In genomic region chr11:115975083-115975420, GRCm38 (mm10) we compare ENCODE assay signal across 8 mouse cellular contexts. TPM values are rescaled to one million over a fixed set of nuclear protein-coding genes. Genes with fewer than 3 reads are reported as not detected.
A peak's percentile ranks its signal among the peaks of the same experiment; 100 is the strongest.
DNase-seq lines count a peak whose midpoint lies in the region; ATAC-seq and TF ChIP-seq lines count a peak whose summit lies in the region.
"Had no signal": no experiment of that assay in that cellular context is flagged by ENCODE, and none has a peak within 500 bp of the region (broad histone marks: within the 10 kb centered on the region; RNA-seq: fewer than 3 reads in every experiment).

No protein-coding gene starts in this region.

- ATAC-seq in lung, embryonic 14.5 days (ENCODE audit: insufficient read depth) = no peak
- ATAC-seq in forebrain, embryonic 13.5 days = no peak
- ATAC-seq in limb, embryonic 12.5 days (ENCODE audit: insufficient number of reproducible peaks, insufficient read depth, low FRiP score, low TSS enrichment, low read depth) = no peak

- H3K4me1 ChIP-seq in lung, embryonic 14.5 days (ENCODE audit: insufficient read depth) = peaks cover 3% of the 10 kb centered on the region; the same call in 1 of the 2 replicates
- H3K4me1 ChIP-seq in forebrain, embryonic 13.5 days = peaks cover 12% of the 10 kb centered on the region
- peaks cover 8% of the 10 kb centered on the region for H3K4me1 ChIP-seq in limb, embryonic 12.5 days (replicated peaks)
- peaks cover 6% of the 10 kb centered on the region; the same call in 1 of the 2 replicates for H3K4me1 ChIP-seq in olfactory bulb, adult 2 months (ENCODE audit: control insufficient read depth, insufficient read depth, low read length)

- H3K27ac ChIP-seq in lung, embryonic 14.5 days (ENCODE audit: low read depth) = no peak overlapping the region
- H3K27ac ChIP-seq in forebrain, embryonic 13.5 days = no peak overlapping the region
- no peak overlapping the region for H3K27ac ChIP-seq in limb, embryonic 12.5 days
- H3K27ac ChIP-seq in olfactory bulb, adult 2 months (ENCODE audit: insufficient read depth, low read depth, low read length) = no peak overlapping the region

- 3% methylated on average over 18 of the region's 18 CpGs for WGBS in lung, embryonic 14.5 days
- WGBS in forebrain, embryonic 13.5 days = under 1% methylated on average over 18 of the region's 18 CpGs
- 2% methylated on average over 18 of the region's 18 CpGs for WGBS in limb, embryonic 12.5 days
- 5% methylated on average over 18 of the region's 18 CpGs for WGBS in olfactory bulb, adult 2 months

- TF ChIP-seq POLR2A in olfactory bulb, adult 2 months (IDR thresholded peaks at IDR 0.05; ENCODE audit: insufficient read depth, low read depth, low read length) = no peak

- DNase-seq in lung, embryonic 14.5 days = no peak
- DNase-seq in lung, adult 18-20 months = no peak
- no peak for DNase-seq in left cerebral cortex, adult 18-20 months (ENCODE audit: low spot score in 2 of 2)
- no peak for DNase-seq in urinary bladder, postnatal 14 days (ENCODE audit: low spot score)

- TF ChIP-seq CTCF in lung, embryonic 14.5 days (IDR thresholded peaks at IDR 0.05; ENCODE audit: low read depth) = no peak
- no peak for TF ChIP-seq CTCF in olfactory bulb, adult 2 months (IDR thresholded peaks at IDR 0.05; ENCODE audit: insufficient read depth, low read depth, low read length)

- H3K27me3 ChIP-seq in lung, embryonic 14.5 days (ENCODE audit: insufficient read depth, low read length) = peaks cover 45% of the 10 kb centered on the region
- H3K27me3 ChIP-seq in forebrain, embryonic 13.5 days = peaks cover 49% of the 10 kb centered on the region
- peaks cover 72% of the 10 kb centered on the region for H3K27me3 ChIP-seq in limb, embryonic 12.5 days

- peak overlapping the region; percentile 74 for H3K4me2 ChIP-seq in lung, embryonic 14.5 days
- H3K4me2 ChIP-seq in forebrain, embryonic 13.5 days = peak overlapping the region; percentile 74
- H3K4me2 ChIP-seq in limb, embryonic 12.5 days = peak overlapping the region; percentile 74

- peak overlapping the region; percentile 42 for H3K9ac ChIP-seq in lung, embryonic 14.5 days
- H3K9ac ChIP-seq in forebrain, embryonic 13.5 days = peak overlapping the region; percentile 60
- H3K9ac ChIP-seq in limb, embryonic 12.5 days (replicated peaks) = peak overlapping the region; percentile 47

- H3K36me3 ChIP-seq in lung, embryonic 14.5 days (ENCODE audit: insufficient read depth) = no peaks in the 10 kb centered on the region
- no peaks in the 10 kb centered on the region for H3K36me3 ChIP-seq in forebrain, embryonic 13.5 days (ENCODE audit: poor library complexity, severe bottlenecking)
- no peaks in the 10 kb centered on the region for H3K36me3 ChIP-seq in limb, embryonic 12.5 days

- H3K9me3 ChIP-seq in lung, embryonic 14.5 days (ENCODE audit: low read depth, low read length) = no peaks in the 10 kb centered on the region
- no peaks in the 10 kb centered on the region for H3K9me3 ChIP-seq in forebrain, embryonic 13.5 days (replicated peaks)
- no peaks in the 10 kb centered on the region for H3K9me3 ChIP-seq in limb, embryonic 12.5 days

- H3K4me3 ChIP-seq in lung, embryonic 14.5 days (ENCODE audit: low read depth, low read length) = peak overlapping the region; percentile 43
- peak overlapping the region; percentile 44 for H3K4me3 ChIP-seq in forebrain, embryonic 13.5 days
- H3K4me3 ChIP-seq in limb, embryonic 12.5 days (replicated peaks) = peak overlapping the region; percentile 46
- peak overlapping the region; percentile 22 for H3K4me3 ChIP-seq in olfactory bulb, adult 2 months (ENCODE audit: insufficient read depth, low read depth, low read length)
- H3K4me3 ChIP-seq: myocyte had no signal

RNA-seq across cellular contexts. Expression of gene Itgb4, which starts 0.5 kb away (rescaled TPM):
- 2.0 and 2.3 TPM in 2 replicates for polyA plus RNA-seq in lung, embryonic 14.5 days (2014; fragmentation: Nextera tagmentation; extraction: Ambion mirVana)
- 0.21 and 0.38 TPM in 2 replicates for polyA plus RNA-seq in forebrain, embryonic 13.5 days (2015; fragmentation: Nextera tagmentation; extraction: Ambion mirVana)
- polyA plus RNA-seq in limb, embryonic 12.5 days (2016; fragmentation: Nextera tagmentation; extraction: Ambion mirVana) = 3.1 and 3.9 TPM in 2 replicates
- not detected in 2 replicates for polyA plus RNA-seq in olfactory bulb, adult 2 months (2012; ENCODE audit: insufficient read depth, insufficient read length, low replicate concordance, missing spikeins)
- 1 to 10 TPM; 4.5 to 6.9 TPM for total RNA-seq in left cerebral cortex, adult 18-20 months (2021)

RNA-seq across cellular contexts. Expression of gene Galk1, which starts 37.5 kb away (rescaled TPM):
- polyA plus RNA-seq in lung, embryonic 14.5 days (2014; fragmentation: Nextera tagmentation; extraction: Ambion mirVana) = 191 and 208 TPM in 2 replicates
- polyA plus RNA-seq in forebrain, embryonic 13.5 days (2015; fragmentation: Nextera tagmentation; extraction: Ambion mirVana) = 74.8 and 86.1 TPM in 2 replicates
- polyA plus RNA-seq in limb, embryonic 12.5 days (2016; fragmentation: Nextera tagmentation; extraction: Ambion mirVana) = 181 and 182 TPM in 2 replicates
- not detected in 2 replicates for polyA plus RNA-seq in olfactory bulb, adult 2 months (2012; ENCODE audit: insufficient read depth, insufficient read length, low replicate concordance, missing spikeins)
- total RNA-seq in left cerebral cortex, adult 18-20 months (2021) = 10 to 100 TPM; 15.5 to 16.3 TPM

RNA-seq across cellular contexts. Expression of gene Recql5, which starts 41.8 kb away (rescaled TPM):
- polyA plus RNA-seq in lung, embryonic 14.5 days (2014; fragmentation: Nextera tagmentation; extraction: Ambion mirVana) = 17.8 and 21.7 TPM in 2 replicates
- polyA plus RNA-seq in forebrain, embryonic 13.5 days (2015; fragmentation: Nextera tagmentation; extraction: Ambion mirVana) = 24.4 and 29.6 TPM in 2 replicates
- polyA plus RNA-seq in limb, embryonic 12.5 days (2016; fragmentation: Nextera tagmentation; extraction: Ambion mirVana) = 24.7 and 30.6 TPM in 2 replicates
- not detected in 2 replicates for polyA plus RNA-seq in olfactory bulb, adult 2 months (2012; ENCODE audit: insufficient read depth, insufficient read length, low replicate concordance, missing spikeins)
- total RNA-seq in left cerebral cortex, adult 18-20 months (2021) = 10 to 100 TPM; 25.9 to 27.4 TPM

RNA-seq across cellular contexts. Expression of gene Sap30bp, which starts 42.0 kb away (rescaled TPM):
- 39.1 and 43.5 TPM in 2 replicates for polyA plus RNA-seq in lung, embryonic 14.5 days (2014; fragmentation: Nextera tagmentation; extraction: Ambion mirVana)
- 56.1 and 62.4 TPM in 2 replicates for polyA plus RNA-seq in forebrain, embryonic 13.5 days (2015; fragmentation: Nextera tagmentation; extraction: Ambion mirVana)
- 52.5 and 56.9 TPM in 2 replicates for polyA plus RNA-seq in limb, embryonic 12.5 days (2016; fragmentation: Nextera tagmentation; extraction: Ambion mirVana)
- not detected in 2 replicates for polyA plus RNA-seq in olfactory bulb, adult 2 months (2012; ENCODE audit: insufficient read depth, insufficient read length, low replicate concordance, missing spikeins)
- 10 to 100 TPM; 45.3 to 54.0 TPM for total RNA-seq in left cerebral cortex, adult 18-20 months (2021)

RNA-seq across cellular contexts. Expression of gene H3f3b, which starts 52.7 kb away (rescaled TPM):
- 1,851 and 1,959 TPM in 2 replicates for polyA plus RNA-seq in lung, embryonic 14.5 days (2014; fragmentation: Nextera tagmentation; extraction: Ambion mirVana)
- polyA plus RNA-seq in forebrain, embryonic 13.5 days (2015; fragmentation: Nextera tagmentation; extraction: Ambion mirVana) = 2,689 and 2,766 TPM in 2 replicates
- polyA plus RNA-seq in limb, embryonic 12.5 days (2016; fragmentation: Nextera tagmentation; extraction: Ambion mirVana) = 2,405 and 2,474 TPM in 2 replicates
- polyA plus RNA-seq in olfactory bulb, adult 2 months (2012; ENCODE audit: insufficient read depth, insufficient read length, low replicate concordance, missing spikeins) = 341 and 464 TPM in 2 replicates
- 100 to 1,000 TPM; 246 to 269 TPM for total RNA-seq in left cerebral cortex, adult 18-20 months (2021)

Comparison
In these comparisons a context has a peak if more than half of its experiments do, and no peak if none do; other contexts are left out.
1. RNA of gene Recql5, which starts 41.8 kb away (polyA plus RNA-seq): 24.7 to 30.6 TPM in limb, embryonic 12.5 days, 24.4 to 29.6 TPM in forebrain, embryonic 13.5 days and 17.8 to 21.7 TPM in lung, embryonic 14.5 days; not detected in olfactory bulb, adult 2 months; every median in the first group is over 10 times any median in the second.
2. Peak in every context shown above with its lines, with median percentiles within 50 percentile points of each other: H3K4me2 ChIP-seq, H3K4me3 ChIP-seq and H3K9ac ChIP-seq.